Mouse (Mus musculus): Measurements from ENCODE around the gene Sh2d4b. TPM values are rescaled to one million over a fixed set of nuclear protein-coding genes. Genes with fewer than 3 reads are reported as not detected.

Sh2d4b gene
- polyA plus RNA-seq, 1 experiment from 2014 or later = 1.5 TPM

DNA sequence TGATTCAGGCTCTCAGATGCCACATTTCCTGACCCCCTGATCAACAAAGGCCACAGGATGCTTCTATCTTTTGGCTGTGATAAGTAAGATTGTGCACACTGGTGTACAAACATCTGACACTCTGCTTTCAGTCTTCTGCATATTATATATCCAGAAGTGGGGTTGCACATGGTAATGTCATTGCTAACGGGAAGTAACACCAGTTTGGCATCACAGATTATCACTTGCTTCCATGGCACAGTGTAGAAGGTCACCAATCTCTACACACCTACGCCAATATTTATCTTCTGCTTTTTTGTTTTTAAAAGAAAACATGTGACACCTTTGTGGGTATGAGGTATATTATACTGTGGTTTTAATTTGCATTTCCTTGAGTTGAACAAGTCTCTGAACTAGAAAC, 36.9 kb upstream of the Sh2d4b start:
- Histone ChIP-seq H3K4me3 (ENCODE audit: low read depth, low read length) (no peak overlapping the region), H3K27me3 (ENCODE audit: control insufficient read depth, insufficient read depth, low read length) (no peaks in the 10 kb centered on the region), H3K4me2 (replicated peaks; ENCODE audit: low read depth, low read length) (no peak overlapping the region), H3K9ac (ENCODE audit: low read depth, low read length) (no peak overlapping the region), H3K27ac (ENCODE audit: low read depth, low read length) (no peak overlapping the region), H3K4me1 (replicated peaks; ENCODE audit: control insufficient read depth, insufficient read depth, low read length) (no peaks in the 10 kb centered on the region), H3K36me3 (ENCODE audit: control insufficient read depth, insufficient read depth, low read length) (no peaks in the 10 kb centered on the region), H3K9me3 (ENCODE audit: control insufficient read depth, low read length) (no peaks in the 10 kb centered on the region)
- no peak for ATAC-seq (ENCODE audit: low FRiP score)
- 87% methylated on average over 2 of the region's 2 CpGs for WGBS
- DNase-seq (ENCODE audit: low spot score) = no peak

DNA sequence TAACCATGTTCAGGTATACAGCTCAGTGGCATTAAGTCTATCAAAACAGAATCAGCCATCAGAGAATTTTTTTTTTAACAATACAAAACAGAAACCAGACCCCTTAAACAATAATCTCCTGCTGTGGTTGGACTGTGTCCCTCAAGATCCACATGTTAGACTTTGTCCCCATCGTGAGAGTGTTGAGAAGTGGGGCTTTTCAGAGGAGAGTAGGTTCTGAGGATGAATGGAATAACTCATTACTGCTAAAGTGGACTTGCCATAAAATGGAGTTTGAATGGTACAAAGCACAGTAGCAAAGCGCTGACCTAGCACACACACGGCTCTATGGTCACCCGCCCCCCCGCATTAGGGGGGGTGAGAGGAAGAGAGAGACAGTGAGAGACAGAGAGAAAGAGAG, 35.8 kb upstream of the Sh2d4b start:
- no peak for ATAC-seq (ENCODE audit: low FRiP score)
- H3K9ac ChIP-seq (ENCODE audit: low read depth, low read length) = no peak overlapping the region
- no peak overlapping the region for H3K4me2 ChIP-seq (replicated peaks; ENCODE audit: low read depth, low read length)
- 63% methylated on average over 4 of the region's 5 CpGs for WGBS
- H3K27ac ChIP-seq (ENCODE audit: low read depth, low read length) = no peak overlapping the region
- H3K9me3 ChIP-seq (ENCODE audit: control insufficient read depth, low read length) = no peaks in the 10 kb centered on the region
- no peaks in the 10 kb centered on the region for H3K27me3 ChIP-seq (ENCODE audit: control insufficient read depth, insufficient read depth, low read length)
- H3K4me3 ChIP-seq (ENCODE audit: low read depth, low read length) = no peak overlapping the region
- no peak for DNase-seq (ENCODE audit: low spot score)
- H3K36me3 ChIP-seq (ENCODE audit: control insufficient read depth, insufficient read depth, low read length) = no peaks in the 10 kb centered on the region
- H3K4me1 ChIP-seq (replicated peaks; ENCODE audit: control insufficient read depth, insufficient read depth, low read length) = no peaks in the 10 kb centered on the region

DNA sequence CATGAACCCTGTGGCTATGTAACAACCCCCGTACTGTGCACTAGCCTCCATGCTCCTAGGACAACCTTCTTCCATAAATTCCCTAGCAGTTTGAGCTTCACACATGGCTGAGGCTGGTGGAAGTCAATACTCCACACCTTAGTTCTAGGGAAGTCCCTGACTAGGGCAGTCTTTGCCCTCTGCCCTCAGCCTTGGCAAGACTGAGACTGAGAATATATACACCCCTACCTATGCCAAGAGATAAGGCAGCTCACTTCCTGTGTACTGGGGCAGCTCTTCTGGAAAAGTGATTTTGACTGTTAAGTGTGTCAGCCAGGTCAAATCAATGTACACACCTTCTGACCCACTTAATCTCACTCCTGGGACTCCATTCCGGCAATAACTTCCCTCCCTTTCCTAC, 34.0 kb upstream of the Sh2d4b start:
- no peak for ATAC-seq (ENCODE audit: low FRiP score)
- Histone ChIP-seq H3K4me1 (replicated peaks; ENCODE audit: control insufficient read depth, insufficient read depth, low read length) (no peaks in the 10 kb centered on the region), H3K36me3 (ENCODE audit: control insufficient read depth, insufficient read depth, low read length) (no peaks in the 10 kb centered on the region), H3K9ac (ENCODE audit: low read depth, low read length) (no peak overlapping the region), H3K9me3 (ENCODE audit: control insufficient read depth, low read length) (no peaks in the 10 kb centered on the region), H3K27ac (ENCODE audit: low read depth, low read length) (no peak overlapping the region), H3K27me3 (ENCODE audit: control insufficient read depth, insufficient read depth, low read length) (no peaks in the 10 kb centered on the region), H3K4me3 (ENCODE audit: low read depth, low read length) (no peak overlapping the region), H3K4me2 (replicated peaks; ENCODE audit: low read depth, low read length) (no peak overlapping the region)
- 90% methylated on average over 2 of the region's 2 CpGs for WGBS
- no peak for DNase-seq (ENCODE audit: low spot score)

DNA sequence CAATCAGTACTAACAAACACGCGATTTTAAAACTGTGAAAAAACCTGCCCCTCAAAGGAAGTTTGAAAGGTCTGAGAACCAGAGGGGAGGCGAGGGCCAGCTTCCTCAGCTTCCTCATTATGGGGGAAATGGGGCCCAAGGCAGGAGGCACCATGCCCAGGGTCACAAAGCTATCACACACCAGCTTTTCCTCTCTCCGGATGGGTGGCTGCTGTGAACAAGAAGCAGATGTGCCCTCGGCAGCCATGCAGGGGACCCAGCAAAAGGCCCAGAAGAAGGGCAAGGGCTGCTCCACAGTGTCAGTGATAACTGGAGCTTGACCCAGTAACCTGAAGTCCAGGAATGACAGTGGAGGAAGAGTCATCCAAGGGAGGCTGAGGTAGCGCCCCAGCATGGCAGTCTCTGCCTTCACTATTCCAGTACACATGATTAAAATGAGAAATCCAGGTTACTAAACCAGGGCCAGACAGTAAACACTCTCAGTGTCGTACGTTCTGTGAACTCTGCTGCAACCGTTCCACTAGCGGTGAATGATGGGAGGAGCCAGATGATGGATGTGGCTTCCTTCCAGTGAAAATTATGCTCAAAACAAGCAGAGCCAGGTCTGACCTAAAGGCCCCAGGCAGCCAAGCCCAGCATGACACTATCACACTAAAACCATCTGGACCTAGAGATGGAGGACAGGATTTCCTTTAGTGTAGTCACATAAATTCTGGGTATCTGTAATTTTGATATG, 31.5 kb upstream of the Sh2d4b start:
- Histone ChIP-seq H3K27ac (ENCODE audit: low read depth, low read length) (peak overlapping the region; percentile 42; the same call in 1 of the 2 replicates), H3K4me1 (replicated peaks; ENCODE audit: control insufficient read depth, insufficient read depth, low read length) (no peaks in the 10 kb centered on the region), H3K4me3 (ENCODE audit: low read depth, low read length) (no peak overlapping the region), H3K27me3 (ENCODE audit: control insufficient read depth, insufficient read depth, low read length) (no peaks in the 10 kb centered on the region), H3K9ac (ENCODE audit: low read depth, low read length) (no peak overlapping the region), H3K4me2 (replicated peaks; ENCODE audit: low read depth, low read length) (no peak overlapping the region), H3K36me3 (ENCODE audit: control insufficient read depth, insufficient read depth, low read length) (no peaks in the 10 kb centered on the region), H3K9me3 (ENCODE audit: control insufficient read depth, low read length) (no peaks in the 10 kb centered on the region)
- ATAC-seq (ENCODE audit: low FRiP score) (peak; percentile 53; the same call in 1 of the 2 replicates), DNase-seq (ENCODE audit: low spot score) (peak; percentile 24)
- WGBS = 57% methylated on average over 10 of the region's 10 CpGs

DNA sequence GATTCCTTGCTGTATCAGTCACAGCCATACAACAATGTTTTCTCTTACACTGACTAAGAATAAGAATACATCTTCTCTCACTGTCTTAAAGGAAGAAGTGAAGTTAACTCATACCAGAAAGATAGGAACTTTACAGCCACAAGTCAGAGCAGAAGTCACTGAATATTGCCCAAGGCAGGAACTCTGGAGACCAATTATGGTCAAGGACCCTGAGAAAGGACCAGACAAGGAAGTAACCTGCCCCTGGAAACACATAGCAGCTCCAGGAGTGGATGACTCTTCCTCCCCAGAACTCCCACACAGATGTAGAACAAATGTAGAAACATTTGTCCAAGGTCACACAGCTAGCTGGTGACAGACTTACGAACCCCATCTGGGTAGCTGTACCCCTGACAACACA, 28.2 kb upstream of the Sh2d4b start:
- DNase-seq (ENCODE audit: low spot score) (no peak), ATAC-seq (ENCODE audit: low FRiP score) (no peak)
- Histone ChIP-seq H3K9me3 (ENCODE audit: control insufficient read depth, low read length) (no peaks in the 10 kb centered on the region), H3K36me3 (ENCODE audit: control insufficient read depth, insufficient read depth, low read length) (no peaks in the 10 kb centered on the region), H3K4me3 (ENCODE audit: low read depth, low read length) (no peak overlapping the region), H3K4me1 (replicated peaks; ENCODE audit: control insufficient read depth, insufficient read depth, low read length) (peaks cover 5% of the 10 kb centered on the region; the same call in 1 of the 2 replicates), H3K4me2 (replicated peaks; ENCODE audit: low read depth, low read length) (no peak overlapping the region), H3K27ac (ENCODE audit: low read depth, low read length) (no peak overlapping the region), H3K9ac (ENCODE audit: low read depth, low read length) (no peak overlapping the region), H3K27me3 (ENCODE audit: control insufficient read depth, insufficient read depth, low read length) (no peaks in the 10 kb centered on the region)
- 100% methylated on average over 1 of the region's 1 CpGs for WGBS

DNA sequence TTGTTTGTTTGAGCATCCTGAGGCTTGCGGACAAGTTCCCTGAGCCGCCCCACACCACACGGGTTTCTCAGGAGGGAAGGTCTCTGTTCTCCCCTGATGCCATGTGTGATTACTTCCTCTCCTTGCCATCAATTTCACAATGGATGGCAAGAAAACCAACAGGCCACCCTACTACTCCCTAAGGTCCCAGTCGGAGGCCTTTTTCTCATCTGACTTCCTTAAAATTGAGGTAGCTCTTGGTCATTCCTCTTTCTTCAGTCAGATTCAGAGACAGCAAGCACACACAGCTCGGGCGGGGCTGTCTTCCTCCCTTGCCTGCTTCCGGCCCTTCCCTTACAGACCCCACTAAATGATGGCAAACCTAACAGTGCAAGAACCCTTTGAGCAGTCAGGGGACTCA, 26.5 kb upstream of the Sh2d4b start:
- Histone ChIP-seq H3K9me3 (ENCODE audit: control insufficient read depth, low read length) (no peaks in the 10 kb centered on the region), H3K27me3 (ENCODE audit: control insufficient read depth, insufficient read depth, low read length) (no peaks in the 10 kb centered on the region), H3K4me3 (ENCODE audit: low read depth, low read length) (no peak overlapping the region), H3K4me2 (replicated peaks; ENCODE audit: low read depth, low read length) (no peak overlapping the region), H3K9ac (ENCODE audit: low read depth, low read length) (no peak overlapping the region), H3K4me1 (replicated peaks; ENCODE audit: control insufficient read depth, insufficient read depth, low read length) (peaks cover 5% of the 10 kb centered on the region; the same call in 1 of the 2 replicates), H3K27ac (ENCODE audit: low read depth, low read length) (no peak overlapping the region), H3K36me3 (ENCODE audit: control insufficient read depth, insufficient read depth, low read length) (0 out of 2 replicates have a peak, but pooled peaks cover 6% of the 10 kb centered on the region)
- ATAC-seq (ENCODE audit: low FRiP score) (no peak), DNase-seq (ENCODE audit: low spot score) (no peak)
- WGBS = 83% methylated on average over 7 of the region's 7 CpGs

DNA sequence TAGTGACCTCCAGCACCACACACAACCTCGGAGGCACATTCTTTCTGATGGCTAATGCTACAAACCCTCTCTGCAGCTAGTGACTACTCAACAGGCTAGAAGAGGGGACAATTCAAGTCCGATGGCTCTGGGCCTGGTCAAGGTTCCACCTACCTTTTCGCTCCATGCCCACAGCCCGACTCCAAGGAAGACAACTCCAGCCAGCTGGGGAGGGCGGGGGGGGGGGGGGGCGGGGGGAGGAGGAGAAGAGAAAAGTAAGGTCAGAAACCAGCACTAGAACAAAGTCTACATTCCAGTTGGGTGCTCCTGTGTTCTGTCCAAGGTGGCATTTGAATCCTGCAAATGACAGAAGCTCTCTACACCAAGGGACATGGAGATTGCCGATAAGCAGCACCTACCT, 25.4 kb upstream of the Sh2d4b start:
- 84% methylated on average over 5 of the region's 7 CpGs for WGBS
- H3K36me3 ChIP-seq (ENCODE audit: control insufficient read depth, insufficient read depth, low read length) = 0 out of 2 replicates have a peak, but pooled peaks cover 7% of the 10 kb centered on the region
- H3K9ac ChIP-seq (ENCODE audit: low read depth, low read length) = no peak overlapping the region
- peaks cover 5% of the 10 kb centered on the region; the same call in 1 of the 2 replicates for H3K4me1 ChIP-seq (replicated peaks; ENCODE audit: control insufficient read depth, insufficient read depth, low read length)
- ATAC-seq (ENCODE audit: low FRiP score) (no peak), DNase-seq (ENCODE audit: low spot score) (no peak)
- no peaks in the 10 kb centered on the region for H3K9me3 ChIP-seq (ENCODE audit: control insufficient read depth, low read length)
- H3K4me2 ChIP-seq (replicated peaks; ENCODE audit: low read depth, low read length) = no peak overlapping the region
- no peak overlapping the region for H3K4me3 ChIP-seq (ENCODE audit: low read depth, low read length)
- H3K27ac ChIP-seq (ENCODE audit: low read depth, low read length) = no peak overlapping the region
- no peaks in the 10 kb centered on the region for H3K27me3 ChIP-seq (ENCODE audit: control insufficient read depth, insufficient read depth, low read length)

DNA sequence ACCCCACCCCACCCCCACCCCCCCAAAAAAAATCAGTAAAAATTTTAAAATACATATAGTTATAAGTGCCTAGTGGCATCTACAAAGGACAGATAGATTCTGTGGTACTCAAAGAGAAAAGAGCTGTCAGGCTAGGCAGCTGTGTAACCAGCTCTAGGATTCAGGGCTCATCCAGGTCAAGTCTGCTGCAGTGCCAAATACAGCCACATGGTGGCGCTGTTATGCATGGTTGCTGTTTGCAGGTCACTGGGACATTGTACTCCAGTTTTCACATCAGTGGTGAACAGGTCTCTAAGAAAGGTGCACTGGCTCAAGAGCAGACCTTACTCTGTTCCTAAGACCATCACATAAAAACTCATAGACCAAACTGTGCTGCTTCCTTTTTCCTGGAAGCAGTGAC, 24.6 kb upstream of the Sh2d4b start:
- Histone ChIP-seq H3K27ac (ENCODE audit: low read depth, low read length) (no peak overlapping the region), H3K4me1 (replicated peaks; ENCODE audit: control insufficient read depth, insufficient read depth, low read length) (peaks cover 5% of the 10 kb centered on the region; the same call in 1 of the 2 replicates)

DNA sequence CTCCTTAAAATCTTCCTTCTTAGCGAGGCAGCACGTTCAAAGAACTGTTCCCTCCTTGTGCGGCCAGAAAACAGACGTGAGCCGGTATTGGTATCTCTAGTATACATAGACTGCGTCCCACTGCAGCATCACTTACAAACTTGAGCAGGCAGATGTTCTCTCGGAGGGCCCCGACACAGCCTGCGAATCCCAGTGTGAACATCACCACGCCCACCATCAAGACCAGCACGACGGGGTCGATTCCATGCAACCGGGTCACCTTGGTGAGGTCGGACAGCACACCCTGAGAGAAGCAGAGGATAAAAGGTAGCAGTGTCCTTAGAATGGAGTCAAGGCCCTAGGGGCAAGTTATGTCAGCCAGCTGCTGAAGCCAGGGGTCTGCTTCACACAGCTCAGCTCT, 23.6 kb upstream of the Sh2d4b start:
- Histone ChIP-seq H3K36me3 (ENCODE audit: control insufficient read depth, insufficient read depth, low read length) (0 out of 2 replicates have a peak, but pooled peaks cover 10% of the 10 kb centered on the region), H3K27ac (ENCODE audit: low read depth, low read length) (no peak overlapping the region)
- 94% methylated on average over 15 of the region's 15 CpGs for WGBS

More for the DNA sequence above, 24.6 kb upstream of the Sh2d4b start:
- H3K27me3 ChIP-seq (ENCODE audit: control insufficient read depth, insufficient read depth, low read length) = no peaks in the 10 kb centered on the region
- no peak overlapping the region for H3K4me2 ChIP-seq (replicated peaks; ENCODE audit: low read depth, low read length)
- H3K9me3 ChIP-seq (ENCODE audit: control insufficient read depth, low read length) = no peaks in the 10 kb centered on the region
- DNase-seq (ENCODE audit: low spot score) = peak; percentile 96
- no peak overlapping the region for H3K4me3 ChIP-seq (ENCODE audit: low read depth, low read length)
- 0% methylated on average over 1 of the region's 1 CpGs for WGBS
- no peak overlapping the region for H3K9ac ChIP-seq (ENCODE audit: low read depth, low read length)
- 0 out of 2 replicates have a peak, but pooled peaks cover 10% of the 10 kb centered on the region for H3K36me3 ChIP-seq (ENCODE audit: control insufficient read depth, insufficient read depth, low read length)
- ATAC-seq (ENCODE audit: low FRiP score) = peak; percentile 61

More for the DNA sequence above, 23.6 kb upstream of the Sh2d4b start:
- Histone ChIP-seq H3K9me3 (ENCODE audit: control insufficient read depth, low read length) (no peaks in the 10 kb centered on the region), H3K9ac (ENCODE audit: low read depth, low read length) (no peak overlapping the region), H3K4me1 (replicated peaks; ENCODE audit: control insufficient read depth, insufficient read depth, low read length) (peaks cover 5% of the 10 kb centered on the region; the same call in 1 of the 2 replicates), H3K4me3 (ENCODE audit: low read depth, low read length) (no peak overlapping the region), H3K27me3 (ENCODE audit: control insufficient read depth, insufficient read depth, low read length) (no peaks in the 10 kb centered on the region), H3K4me2 (replicated peaks; ENCODE audit: low read depth, low read length) (no peak overlapping the region)
- no peak for ATAC-seq (ENCODE audit: low FRiP score)
- DNase-seq (ENCODE audit: low spot score) = no peak
